Mouse (Mus musculus) neutrophil, adult 5-6 weeks (primary cell): ENCODE data around the gene Cbarp. TPM values are rescaled to one million over a fixed set of nuclear protein-coding genes. Genes with fewer than 3 reads are reported as not detected.
"Not testable (repeated sequence)": the region's sequence is repeated elsewhere in the genome, so short reads cannot be mapped to it uniquely, and the experiment has no call there.

Source experiments
- ATAC-seq: fragments of 151-379, 151-347 bp; 2 replicates; pipeline ENCODE4 v1.8.0; 2017; ENCODE audit warnings: mild to moderate bottlenecking, moderate TSS enrichment; ENCODE audit not compliant: insufficient number of reproducible peaks, poor library complexity, low FRiP score, severe bottlenecking; ENCODE audit errors: extremely low read depth
- total RNA-seq: library from RNA; stranded (forward); fragments of 200-1000 nt; gene quantifications from 2 replicates; pipeline ENCODE4 v1.2.3, GENCODE M21; 2017

Gene Cbarp
- total RNA-seq, 1 experiment from 2014 or later: 1.6 TPM

DNA sequence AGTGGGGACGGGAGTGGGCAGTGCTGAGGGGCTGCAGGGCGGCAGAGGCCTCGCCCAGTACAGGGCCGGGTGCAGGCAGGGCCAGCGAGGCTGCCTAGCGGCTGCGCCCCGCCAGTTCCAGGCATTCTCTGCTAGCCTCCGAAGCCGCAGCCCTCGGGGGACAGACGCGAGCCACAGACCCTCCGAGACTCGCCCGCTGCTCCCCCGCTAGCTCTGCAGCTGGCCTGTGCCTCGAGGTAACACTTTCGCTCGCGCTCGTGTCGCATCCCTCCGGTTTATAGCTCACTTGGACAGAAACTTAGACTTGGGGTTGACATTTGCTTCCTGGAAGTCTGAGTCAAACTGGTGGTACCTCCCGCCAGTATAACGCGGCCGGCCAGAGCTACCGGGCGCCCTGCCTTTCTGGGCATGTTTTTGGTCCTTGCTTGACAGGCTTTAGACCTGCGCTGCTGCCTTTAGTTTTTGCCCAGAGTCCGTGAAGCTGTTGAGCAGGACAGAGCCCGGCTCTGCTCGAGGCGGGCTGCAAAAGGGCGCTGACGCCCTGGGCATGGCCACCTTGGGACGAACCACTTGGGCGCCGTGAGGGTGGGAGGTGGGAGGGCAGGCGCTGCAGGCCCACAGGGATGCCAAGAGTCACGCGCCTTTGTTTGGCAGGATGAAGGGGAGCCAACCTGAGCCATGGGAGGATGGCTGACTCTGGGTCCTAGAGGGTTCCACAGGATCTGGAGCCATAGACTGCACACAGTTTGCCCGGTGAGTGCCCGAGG, 31.3 kb upstream of the Cbarp start:
- no peak for ATAC-seq

DNA sequence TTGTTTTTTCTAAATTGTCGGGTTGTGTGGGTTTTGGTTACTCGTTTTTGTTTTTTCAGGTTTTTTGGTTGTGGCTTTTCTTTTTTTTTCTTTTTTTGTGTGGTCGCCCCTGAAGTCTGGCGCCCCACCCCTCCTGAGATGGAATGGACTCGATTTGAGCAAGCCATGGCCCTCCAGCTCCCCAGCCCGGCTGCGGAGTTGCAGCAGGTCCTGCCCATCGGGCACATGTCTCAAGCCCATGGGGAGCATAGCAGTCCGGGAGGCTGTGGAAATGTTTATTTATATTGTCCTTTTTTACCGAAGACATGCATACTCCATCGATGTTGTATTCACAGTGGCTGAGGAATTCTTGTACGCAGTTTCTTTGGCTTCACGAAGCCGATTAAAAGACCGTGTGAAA, 30.6 kb upstream of the Cbarp start:
- no peak for ATAC-seq

DNA sequence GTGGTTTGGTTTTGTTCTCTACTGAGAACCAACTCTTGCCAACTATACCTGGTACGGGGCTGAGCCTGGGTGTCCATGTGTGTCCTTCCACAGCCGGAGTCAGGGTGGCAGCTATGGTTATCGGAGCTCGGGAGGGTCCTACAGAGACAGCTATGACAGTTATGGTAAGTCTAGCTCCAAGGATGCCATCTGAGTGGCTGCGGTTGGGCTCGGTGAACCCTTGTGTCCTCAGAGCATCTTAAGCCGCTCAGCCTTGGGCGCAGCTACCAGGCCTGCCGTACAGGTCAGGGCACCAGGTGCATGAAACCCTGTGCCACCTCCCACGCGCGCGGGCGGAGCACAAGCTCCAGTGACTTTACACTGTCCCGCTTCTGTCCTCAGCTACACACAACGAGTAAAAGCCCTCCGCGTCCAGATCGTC, 30.0 kb upstream of the Cbarp start:
- no peak for ATAC-seq

DNA sequence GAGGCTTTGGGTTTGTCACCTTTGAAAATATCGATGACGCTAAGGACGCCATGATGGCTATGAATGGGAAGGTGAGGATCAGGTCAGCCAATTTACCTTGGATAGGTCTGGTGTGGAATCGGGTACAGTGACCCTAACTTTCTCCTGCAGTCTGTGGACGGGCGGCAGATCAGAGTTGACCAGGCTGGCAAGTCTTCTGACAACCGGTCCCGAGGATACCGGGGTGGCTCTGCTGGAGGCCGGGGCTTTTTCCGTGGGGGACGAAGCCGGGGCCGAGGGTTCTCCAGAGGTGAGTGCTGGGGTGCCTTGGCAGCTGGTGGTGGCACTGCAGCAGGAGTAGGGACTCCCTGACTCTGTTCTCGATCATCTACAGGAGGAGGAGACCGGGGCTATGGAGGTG, 29.4 kb upstream of the Cbarp start:
- no peak for ATAC-seq

DNA sequence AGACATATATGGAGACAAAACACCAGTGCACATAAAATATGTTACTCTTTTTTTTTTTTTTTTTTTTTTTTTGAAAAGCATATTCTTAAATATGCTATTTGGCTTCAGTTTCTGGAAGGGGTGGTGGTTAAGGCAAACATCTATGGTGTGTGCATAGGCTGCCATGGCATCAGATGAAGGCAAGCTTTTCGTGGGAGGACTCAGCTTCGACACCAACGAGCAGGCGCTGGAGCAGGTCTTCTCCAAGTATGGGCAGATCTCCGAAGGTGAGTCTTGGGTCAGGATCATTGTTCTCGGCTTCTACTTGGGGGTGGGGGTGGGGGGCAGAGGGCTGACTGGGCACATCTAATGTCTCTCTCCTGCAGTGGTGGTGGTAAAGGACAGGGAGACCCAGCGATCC, 29.0 kb upstream of the Cbarp start:
- ATAC-seq: no peak

DNA sequence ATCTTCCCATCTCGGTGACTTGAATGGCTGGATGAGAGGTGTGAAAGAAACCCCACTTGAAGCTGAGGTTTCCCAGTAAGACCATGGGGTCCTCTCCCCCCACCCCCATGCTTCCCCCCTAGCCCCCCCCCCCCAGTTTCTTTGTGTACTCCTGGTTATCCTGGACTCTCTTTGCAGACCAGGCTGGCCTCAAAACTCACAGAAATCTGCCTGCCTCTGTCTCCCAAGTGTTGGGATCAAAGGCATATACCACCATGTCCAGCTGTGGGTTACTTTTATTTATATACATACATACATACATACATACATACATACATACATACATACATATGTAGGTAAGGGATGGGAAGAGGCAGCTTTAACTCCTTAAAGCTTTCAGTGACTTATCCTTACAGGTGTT, 28.4 kb upstream of the Cbarp start:
- ATAC-seq: no peak

DNA sequence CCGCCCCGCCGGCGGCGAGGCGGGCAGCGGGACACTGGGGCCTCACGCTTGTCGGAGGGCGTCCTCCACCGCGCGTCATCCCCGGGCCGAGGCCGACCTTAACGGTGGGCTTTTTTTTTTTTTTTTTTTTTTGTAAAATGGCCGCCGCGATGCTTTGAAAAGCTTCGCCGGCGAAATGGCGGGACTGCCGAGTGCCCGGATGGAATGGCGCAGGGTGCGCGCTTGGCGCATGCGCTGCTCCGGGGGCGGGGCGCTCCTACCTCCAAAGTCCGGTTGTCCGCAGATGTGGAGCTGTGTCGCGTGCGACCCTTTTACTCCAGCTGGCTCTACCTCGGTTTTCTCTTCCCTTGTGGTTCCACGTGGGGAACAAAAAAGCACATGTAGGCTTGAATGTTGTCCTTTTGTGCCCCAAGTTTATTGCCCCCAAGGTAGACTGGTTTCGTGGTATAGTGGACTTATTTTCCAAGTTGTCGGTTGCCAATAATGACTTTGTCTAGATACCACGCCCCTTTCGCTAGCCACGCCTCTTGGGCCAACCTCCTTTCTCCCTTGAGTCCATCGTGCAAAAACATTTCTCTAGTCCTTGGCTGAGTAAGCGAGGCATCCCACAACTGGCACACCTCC, 27.5 kb upstream of the Cbarp start:
- peak; percentile 0; the same call in 1 of the 2 replicates for ATAC-seq

DNA sequence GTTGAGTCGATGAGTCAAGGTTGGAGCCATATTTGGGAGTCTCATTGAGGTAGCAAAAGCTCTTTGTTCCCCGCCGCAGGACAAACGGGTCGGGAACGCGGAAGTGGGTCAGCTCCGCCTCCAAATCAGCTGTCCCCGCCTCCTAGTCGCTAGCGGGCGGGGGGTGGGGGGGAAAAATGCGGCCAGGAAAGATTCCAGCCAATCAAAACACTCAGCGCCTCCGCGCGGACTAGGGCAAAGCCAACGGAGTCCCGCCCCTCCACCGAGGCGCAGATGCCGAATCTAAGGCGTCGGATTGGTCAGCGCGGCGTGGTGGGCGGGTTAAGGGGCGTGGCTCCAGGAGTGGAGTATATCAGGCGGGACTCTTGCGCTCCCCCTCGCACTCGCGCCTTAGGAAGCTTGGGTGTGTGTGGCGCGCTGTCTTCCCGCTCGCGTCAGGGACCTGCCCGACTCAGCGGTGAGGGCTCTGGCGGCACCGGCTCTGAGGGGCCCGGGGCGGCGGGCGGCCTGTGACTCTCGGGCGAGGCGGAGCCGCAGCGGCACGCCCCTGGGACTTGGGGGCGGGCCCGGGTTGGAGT, 26.9 kb upstream of the Cbarp start:
- peak; percentile 75 for ATAC-seq

DNA sequence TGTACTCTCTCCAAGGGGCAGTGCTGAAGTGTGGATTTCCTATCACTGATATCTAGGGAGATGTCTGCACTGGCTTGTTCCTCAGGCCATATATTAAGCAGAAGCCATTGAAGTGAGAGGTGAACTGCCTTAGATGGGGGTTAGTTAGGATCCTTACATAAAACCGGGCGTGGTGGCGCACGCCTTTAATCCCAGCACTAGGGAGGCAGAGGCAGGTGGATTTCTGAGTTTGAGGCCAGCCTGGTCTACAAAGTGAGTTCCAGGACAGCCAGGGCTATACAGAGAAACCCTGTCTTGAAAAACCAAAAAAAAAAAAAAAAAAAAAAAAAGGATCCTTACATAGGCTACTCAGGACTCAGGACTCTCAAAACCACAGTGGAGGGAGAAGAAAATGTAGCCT, 25.5 kb upstream of the Cbarp start:
- not testable (repeated sequence) for ATAC-seq

DNA sequence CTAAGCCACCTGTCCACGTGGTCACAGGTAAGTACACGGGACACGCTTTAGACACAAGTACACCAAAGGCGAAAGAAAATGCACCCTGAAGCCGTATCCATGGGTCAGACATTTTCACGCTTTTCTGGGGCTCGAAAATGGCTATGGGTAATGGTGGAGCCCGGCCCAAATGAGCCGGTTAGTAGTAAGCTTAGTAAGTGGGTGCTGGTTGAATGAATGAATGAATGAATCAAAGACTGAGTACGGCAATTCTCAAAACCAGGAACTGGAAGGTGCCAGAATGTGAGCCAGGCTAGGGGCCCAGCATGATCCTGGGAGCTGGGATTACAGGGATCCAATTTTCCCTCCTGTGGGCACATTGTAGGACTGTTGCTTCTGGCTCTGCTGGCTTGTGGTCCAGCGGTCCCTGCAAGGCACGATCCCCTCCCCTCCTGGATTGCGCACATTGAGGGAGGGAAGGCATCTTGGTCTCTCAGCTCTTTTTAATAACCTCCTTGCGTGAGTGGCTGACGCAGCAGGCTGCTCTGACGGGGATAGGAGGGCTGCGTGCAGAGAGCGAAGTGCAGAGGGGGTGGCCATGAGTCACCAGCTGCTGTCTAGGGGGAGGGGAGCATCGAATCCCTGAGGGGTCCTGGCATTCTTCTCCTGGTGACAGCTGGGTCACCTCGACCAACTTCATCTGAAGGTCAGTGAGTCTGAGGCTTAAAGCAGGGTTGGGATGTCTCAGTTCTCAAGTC, 24.9 kb upstream of the Cbarp start, which contains the start of gene Cirbp:
TSS of gene Cirbp (plus strand) at position 594 of the 737 bp plus-strand sequence.
- ATAC-seq: no peak

DNA sequence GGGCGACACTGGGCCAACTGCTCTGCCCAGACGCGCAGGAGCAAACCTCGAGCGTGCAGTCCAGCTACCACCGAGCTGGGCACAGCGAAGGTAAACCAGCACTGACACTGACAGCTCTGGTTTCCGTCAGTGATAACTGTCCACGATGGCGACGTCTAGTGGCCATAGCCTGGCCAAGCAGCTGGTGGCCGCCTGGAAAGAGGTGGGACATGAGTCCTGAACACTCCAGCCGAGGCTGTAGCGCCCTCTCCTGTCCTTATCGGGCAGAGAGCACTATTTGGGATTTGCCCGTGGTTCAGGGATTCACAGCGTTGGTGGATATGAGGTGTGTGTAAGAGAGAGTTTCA, 24.3 kb upstream of the Cbarp start:
- peak; percentile 63 for ATAC-seq

DNA sequence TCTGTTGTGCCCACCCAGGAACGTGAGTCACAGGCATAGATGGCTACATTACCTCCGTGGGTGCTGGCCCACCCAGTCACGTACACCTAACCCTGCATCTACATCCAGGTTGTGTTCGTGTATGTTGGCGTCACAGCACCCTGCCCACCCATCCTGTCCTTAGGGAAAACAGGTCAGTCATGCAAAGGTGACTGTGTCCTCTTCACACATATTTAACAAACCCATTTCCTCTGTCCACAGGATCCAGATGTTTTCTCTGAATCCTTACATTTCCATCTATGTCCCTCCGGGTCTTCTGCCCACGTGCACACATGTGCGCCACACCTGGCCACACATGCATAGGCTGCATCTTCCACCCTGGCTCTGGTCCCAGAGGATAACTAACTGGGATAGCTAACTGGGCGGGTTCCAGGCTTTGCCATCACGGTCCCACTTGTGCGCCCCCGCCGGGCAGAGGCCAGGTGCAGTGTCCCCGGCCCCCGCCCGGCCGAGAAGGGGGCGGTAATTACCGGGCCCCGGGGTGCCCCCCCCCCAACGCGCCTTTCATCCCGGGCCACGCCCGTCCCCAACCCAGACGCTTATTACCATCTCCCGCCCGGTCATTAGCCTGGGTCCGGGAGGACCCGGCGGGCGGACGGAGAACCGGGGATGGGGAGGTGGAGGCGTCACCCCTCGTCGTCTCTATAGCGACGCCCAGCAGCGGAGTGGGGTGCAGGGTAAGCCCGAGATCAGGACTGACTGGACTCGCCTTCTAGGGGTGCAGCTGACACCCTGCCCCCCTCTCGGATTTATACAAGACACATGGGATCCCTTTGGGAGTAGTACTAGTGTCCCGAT, 23.7 kb upstream of the Cbarp start:
- ATAC-seq: no peak

DNA sequence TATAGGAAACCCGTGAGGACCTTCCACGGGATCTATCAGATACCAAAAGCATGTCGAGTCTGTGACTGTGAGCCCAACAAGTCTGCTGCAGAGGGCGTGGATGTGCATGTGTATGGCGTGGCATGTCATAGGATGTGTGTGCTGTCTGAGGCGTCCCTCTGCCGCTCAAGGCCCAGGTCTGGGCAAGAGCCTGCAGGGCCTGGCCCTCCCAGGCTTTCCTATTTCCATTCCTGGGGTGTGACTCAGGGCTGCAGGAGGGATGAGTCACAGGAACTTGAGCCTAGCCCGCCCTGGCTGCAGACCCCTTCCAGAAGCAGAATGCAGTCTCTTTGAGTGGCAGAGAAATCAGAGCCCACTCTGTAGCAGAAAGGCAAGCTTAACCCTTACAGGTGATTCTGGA, 23.1 kb upstream of the Cbarp start:
- no peak for ATAC-seq

DNA sequence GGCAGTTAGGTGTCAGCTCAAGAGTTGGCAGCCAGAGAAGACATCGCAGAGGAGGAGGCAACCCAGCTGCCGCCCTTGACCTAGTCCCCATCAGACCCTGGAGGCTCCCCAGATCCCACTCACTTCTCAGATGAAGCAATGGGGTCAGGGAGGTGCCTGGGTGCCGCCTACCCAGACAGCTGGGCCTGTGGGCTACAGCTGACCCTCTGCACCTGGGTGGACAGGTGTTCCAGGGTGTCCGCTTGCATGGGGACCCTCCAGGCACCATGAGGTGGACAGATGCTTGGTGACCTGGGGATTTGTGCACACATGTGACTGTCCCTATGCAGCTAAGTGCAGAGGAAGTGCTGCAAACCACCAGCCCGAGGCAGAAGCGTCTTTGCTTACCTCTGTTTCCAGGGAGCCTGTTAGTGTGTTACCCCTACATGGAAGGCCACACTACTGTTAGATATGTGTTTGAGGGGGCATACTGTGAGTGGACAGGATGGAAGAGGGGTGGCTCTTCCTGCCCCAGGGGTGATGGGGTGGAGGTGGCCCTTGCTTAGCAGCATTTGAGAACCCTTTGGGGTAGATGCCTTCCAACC, 22.2 kb upstream of the Cbarp start:
- ATAC-seq: no peak

DNA sequence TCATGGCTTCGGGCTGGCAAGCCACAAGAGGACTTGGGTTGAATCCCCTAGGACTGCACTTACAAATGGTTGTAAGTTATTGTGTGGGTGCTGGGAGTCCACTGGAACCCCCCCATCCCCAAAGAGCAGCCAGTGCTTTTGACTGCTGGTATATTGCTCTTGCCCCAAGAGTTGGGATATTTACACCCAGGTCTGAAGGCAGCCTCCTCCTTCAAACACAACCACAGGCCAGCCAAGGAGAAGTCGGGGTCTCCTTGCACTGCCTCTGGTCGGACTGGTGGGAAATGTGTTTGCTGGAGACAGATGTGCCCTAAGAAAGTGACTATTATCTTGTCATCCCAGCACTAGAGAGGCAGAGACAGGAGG, 21.6 kb upstream of the Cbarp start:
- no peak for ATAC-seq

DNA sequence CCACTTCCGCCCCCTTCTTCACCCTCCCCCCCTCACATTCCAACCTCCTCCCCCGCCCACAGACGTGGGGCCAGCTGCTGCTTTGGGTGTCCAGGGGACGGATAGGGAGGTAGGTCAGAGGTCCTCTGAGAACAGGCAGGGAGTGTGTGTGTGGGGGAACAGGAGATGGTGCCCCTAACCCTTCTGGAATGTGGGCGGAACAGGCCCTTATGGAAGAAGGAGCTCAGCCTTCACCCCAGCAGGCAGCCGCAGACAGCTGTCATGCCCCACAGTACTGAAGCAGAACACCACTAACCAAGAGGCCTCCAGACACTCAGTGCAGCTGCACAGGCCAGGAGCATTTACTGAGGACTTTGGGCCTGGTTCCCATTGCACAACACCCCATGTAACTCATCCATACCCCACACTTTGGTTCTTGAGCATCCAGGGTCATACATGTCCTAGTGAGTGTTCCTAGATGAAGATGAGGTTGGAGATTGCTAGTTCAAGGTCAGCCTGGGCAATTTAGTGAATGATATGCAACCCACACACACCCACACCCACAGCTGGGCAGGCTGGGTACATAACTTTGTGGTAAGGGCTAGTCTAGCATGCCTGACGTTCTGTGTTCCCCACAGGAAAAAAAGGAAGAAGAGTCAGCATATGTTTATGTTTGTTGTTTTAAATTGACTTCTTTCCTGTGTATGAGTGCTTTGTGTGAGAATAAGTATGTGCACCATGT, 21.0 kb upstream of the Cbarp start:
- ATAC-seq: no peak

DNA sequence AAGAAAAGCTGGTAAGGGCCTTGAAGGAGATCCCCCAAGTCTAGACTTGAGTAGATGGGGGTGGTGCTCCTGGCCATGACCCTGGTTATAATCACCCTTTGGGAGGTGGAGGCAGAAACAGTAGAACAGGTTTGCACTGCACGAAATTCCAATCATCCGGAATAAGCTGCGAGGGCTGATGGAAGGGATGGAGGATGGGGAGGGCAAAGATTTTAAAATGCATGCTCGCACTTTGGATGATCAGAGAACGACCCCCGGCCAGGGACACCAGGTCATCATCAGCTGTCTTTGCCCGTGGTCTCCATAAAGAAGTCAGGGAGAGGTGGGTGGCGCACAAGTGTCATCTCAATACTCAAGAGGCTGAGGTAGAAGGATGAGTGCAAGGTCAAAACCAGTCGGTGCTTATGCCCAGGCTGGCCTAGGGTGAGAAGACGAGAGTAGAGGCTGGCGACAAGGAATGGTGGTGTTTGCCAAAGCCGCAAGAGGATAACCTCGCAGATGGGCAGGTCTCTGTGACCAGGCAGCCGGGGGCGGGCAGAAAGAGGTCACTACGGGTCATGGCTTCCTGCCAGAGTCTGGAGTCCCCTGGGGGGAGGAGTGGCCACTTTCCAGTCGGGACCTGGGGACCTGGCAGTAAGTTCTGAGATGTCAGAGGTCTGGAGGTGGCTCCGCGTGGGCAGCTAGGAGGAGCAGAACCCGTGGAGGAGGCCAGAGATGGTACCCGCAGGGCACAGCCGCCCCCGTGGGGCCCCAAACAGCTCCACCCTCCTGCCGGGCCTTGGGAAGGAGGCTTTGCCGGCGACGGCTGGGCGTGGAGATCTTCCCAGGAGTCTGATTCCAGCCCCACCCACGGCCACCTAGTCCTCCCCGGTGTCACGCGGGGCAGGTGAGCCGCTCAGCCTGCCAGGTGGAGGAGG, 20.1 kb upstream of the Cbarp start:
- ATAC-seq: no peak; the same call in 1 of the 2 replicates
